Mouse (Mus musculus) embryonic fibroblast, embryonic 13.5 days (primary cell): Measurements from ENCODE around the gene Pom121.

ENCODE experiments used
- CTCF ChIP-seq: IDR thresholded peaks from 2 replicates; pipeline ENCODE4 v1.5.1; 2011; ENCODE audit warnings: mild to moderate bottlenecking, control low read depth, low read length, moderate library complexity, borderline replicate concordance; ENCODE audit not compliant: insufficient read depth
- POLR2A ChIP-seq: IDR thresholded peaks from 2 replicates; pipeline ENCODE4 v1.6.1; 2011; ENCODE audit warnings: low read depth, mild to moderate bottlenecking, control low read depth, low read length, moderate library complexity

GRCm38 (mm10) chr5:135375167-135375566 lies 19.2 kb downstream of the Pom121 start:
- TF ChIP-seq CTCF, result no peak
- no peak for TF ChIP-seq POLR2A
